Mouse (Mus musculus) ES-Bruce4 (cell line): ENCODE data around the gene Prelp. TPM values are rescaled to one million over a fixed set of nuclear protein-coding genes. Genes with fewer than 3 reads are reported as not detected.
A peak's percentile ranks its signal among the peaks of the same experiment; 100 is the strongest.

Source experiments
- H3K27ac ChIP-seq: 2 replicates; pipeline ENCODE4 v1.5.1; 2012; ENCODE audit warnings: low read length, inconsistent platforms; ENCODE audit not compliant: insufficient read depth
- H3K27me3 ChIP-seq: 2 replicates; pipeline ENCODE4 v1.6.1; 2012; ENCODE audit warnings: mild to moderate bottlenecking, low read length, inconsistent platforms; ENCODE audit not compliant: control insufficient read depth, poor library complexity, insufficient read depth, severe bottlenecking
- H3K36me3 ChIP-seq: 2 replicates; pipeline ENCODE4 v1.6.1; 2012; ENCODE audit warnings: inconsistent platforms, mild to moderate bottlenecking, low read length, moderate library complexity; ENCODE audit not compliant: control insufficient read depth, poor library complexity, insufficient read depth, severe bottlenecking
- H3K4me1 ChIP-seq: one replicate; pipeline ENCODE4 v1.8.1; 2011; ENCODE audit warnings: low read length; ENCODE audit not compliant: control insufficient read depth, insufficient read depth
- H3K4me3 ChIP-seq: 2 replicates; pipeline ENCODE4 v1.5.1; 2011; ENCODE audit warnings: low read depth, mild to moderate bottlenecking, low read length
- H3K9ac ChIP-seq: 2 replicates; pipeline ENCODE4 v1.6.1; 2012; ENCODE audit warnings: low read depth, mild to moderate bottlenecking, inconsistent platforms; ENCODE audit not compliant: poor library complexity, severe bottlenecking
- H3K9me3 ChIP-seq: replicated peaks from 2 replicates; pipeline ENCODE4 v1.6.1; 2012; ENCODE audit warnings: mild to moderate bottlenecking, low read length, inconsistent platforms; ENCODE audit not compliant: control insufficient read depth, poor library complexity, insufficient read depth, severe bottlenecking
- CTCF ChIP-seq: IDR thresholded peaks from one replicate; pipeline ENCODE4 v1.8.1; 2011; ENCODE audit warnings: low read depth, low read length
- EP300 ChIP-seq: IDR thresholded peaks from 2 replicates; pipeline ENCODE4 v1.6.1; 2011; ENCODE audit warnings: low read depth, low read length; ENCODE audit not compliant: insufficient read depth
- POLR2A ChIP-seq: IDR thresholded peaks from one replicate; pipeline ENCODE4 v1.8.1; 2011; ENCODE audit warnings: low read length; ENCODE audit not compliant: insufficient read depth
- polyA plus RNA-seq: library from polyadenylated mRNA; stranded (reverse); fragments of >200 nt; gene quantifications from 2 replicates; pipeline ENCODE4 v1.2.4, GENCODE M21; 2011; ENCODE audit warnings: low read depth; ENCODE audit not compliant: missing spikeins, insufficient read depth, insufficient read length

Prelp gene
- polyA plus RNA-seq, 1 experiment, result not detected

GRCm38 (mm10) chr1:133917456-133918087, 3.6 kb downstream of the Prelp start:
- Histone ChIP-seq H3K4me1 (no peaks in the 10 kb centered on the region), H3K9ac (no peak overlapping the region), H3K27me3 (no peaks in the 10 kb centered on the region), H3K36me3 (no peaks in the 10 kb centered on the region), H3K9me3 (no peaks in the 10 kb centered on the region), H3K27ac (no peak overlapping the region), H3K4me3 (0 out of 2 replicates have a peak overlapping the region, but pooled peaks have one; percentile 3)
- TF ChIP-seq EP300, result no peak
- no peak for TF ChIP-seq CTCF
- TF ChIP-seq POLR2A, result no peak

GRCm38 (mm10) chr1:133915723-133916355, 5.4 kb downstream of the Prelp start:
- Histone ChIP-seq H3K4me3 (no peak overlapping the region), H3K9ac (no peak overlapping the region), H3K27ac (no peak overlapping the region), H3K4me1 (no peaks in the 10 kb centered on the region), H3K27me3 (no peaks in the 10 kb centered on the region), H3K9me3 (no peaks in the 10 kb centered on the region), H3K36me3 (no peaks in the 10 kb centered on the region)
- no peak for TF ChIP-seq CTCF
- TF ChIP-seq EP300, result no peak
- TF ChIP-seq POLR2A, result no peak

GRCm38 (mm10) chr1:133915115-133915514, 6.1 kb downstream of the Prelp start:
- Histone ChIP-seq H3K27ac (no peak overlapping the region), H3K9me3 (no peaks in the 10 kb centered on the region)

GRCm38 (mm10) chr1:133913018-133913417, 8.2 kb downstream of the Prelp start:
- H3K9me3 ChIP-seq, result no peaks in the 10 kb centered on the region
- no peak overlapping the region for H3K9ac ChIP-seq
- 0 out of 2 replicates have a peak, but pooled peaks cover 2% of the 10 kb centered on the region for H3K27me3 ChIP-seq
- no peaks in the 10 kb centered on the region for H3K4me1 ChIP-seq
- H3K36me3 ChIP-seq, result no peaks in the 10 kb centered on the region
- no peak overlapping the region for H3K4me3 ChIP-seq
- H3K27ac ChIP-seq, result no peak overlapping the region
- TF ChIP-seq POLR2A (no peak), EP300 (no peak), CTCF (no peak)

More at GRCm38 (mm10) chr1:133915115-133915514, 6.1 kb downstream of the Prelp start:
- no peak for TF ChIP-seq EP300
- no peak for TF ChIP-seq CTCF
- TF ChIP-seq POLR2A, result no peak
- no peaks in the 10 kb centered on the region for H3K4me1 ChIP-seq
- no peaks in the 10 kb centered on the region for H3K27me3 ChIP-seq
- H3K36me3 ChIP-seq, result no peaks in the 10 kb centered on the region
- no peak overlapping the region for H3K4me3 ChIP-seq
- no peak overlapping the region for H3K9ac ChIP-seq

- peaks cover 5% of the 10 kb centered on the region; the same call in 1 of the 2 replicates for H3K27me3 ChIP-seq
- no peaks in the 10 kb centered on the region for H3K4me1 ChIP-seq
- no peaks in the 10 kb centered on the region for H3K9me3 ChIP-seq
- no peak overlapping the region for H3K9ac ChIP-seq
- TF ChIP-seq EP300, result no peak
- no peak for TF ChIP-seq POLR2A
- TF ChIP-seq CTCF, result peak; percentile 88
- H3K4me3 ChIP-seq, result no peak overlapping the region
- H3K27ac ChIP-seq, result no peak overlapping the region
- H3K36me3 ChIP-seq, result no peaks in the 10 kb centered on the region
Measured at GRCm38 (mm10) chr1:133911456-133911855, 9.8 kb downstream of the Prelp start.

- peaks cover 5% of the 10 kb centered on the region; the same call in 1 of the 2 replicates for H3K27me3 ChIP-seq
- no peaks in the 10 kb centered on the region for H3K9me3 ChIP-seq
- H3K9ac ChIP-seq, result no peak overlapping the region
- no peak overlapping the region for H3K27ac ChIP-seq
- TF ChIP-seq EP300 (no peak), CTCF (no peak), POLR2A (no peak)
- no peak overlapping the region for H3K4me3 ChIP-seq
- no peaks in the 10 kb centered on the region for H3K36me3 ChIP-seq
- no peaks in the 10 kb centered on the region for H3K4me1 ChIP-seq
Measured at GRCm38 (mm10) chr1:133911008-133911407, 10.2 kb downstream of the Prelp start.
